Mouse (Mus musculus) c-Kit-negative CD71-positive TER-119-positive erythroid progenitor cells, embryonic 14.5 days (primary cell): Measurements from ENCODE around the gene U2af2.
"Not testable (repeated sequence)": the region's sequence is repeated elsewhere in the genome, so short reads cannot be mapped to it uniquely, and the experiment has no call there.

Experiments
- DNase-seq: peaks from one replicate; pipeline ENCODE4 v3.0.0-alpha.2; 2013; ENCODE audit warnings: low read depth, low spot score

Gene U2af2

GRCm38 (mm10) chr7:5073586-5073985, 11.6 kb downstream of the U2af2 start:
- DNase-seq: no peak

GRCm38 (mm10) chr7:5074984-5075383, 13.0 kb downstream of the U2af2 start:
- DNase-seq: no peak

- no peak for DNase-seq
Observed at GRCm38 (mm10) chr7:5076931-5077330, 15.0 kb downstream of the U2af2 start.

- not testable (repeated sequence) for DNase-seq
Observed at GRCm38 (mm10) chr7:5079365-5080009, 17.5 kb downstream of the U2af2 start.

- DNase-seq: peak; percentile 84
Observed at GRCm38 (mm10) chr7:5080010-5080751, 18.2 kb downstream of the U2af2 start, which contains the start of gene Epn1. TSS of gene Epn1 (plus strand) at chr7:5080235.

GRCm38 (mm10) chr7:5080815-5081214, 18.9 kb downstream of the U2af2 start:
- no peak for DNase-seq

- DNase-seq: no peak
Observed at GRCm38 (mm10) chr7:5081241-5081640, 19.3 kb downstream of the U2af2 start.

- no peak for DNase-seq
Observed at GRCm38 (mm10) chr7:5081939-5082338, 20.0 kb downstream of the U2af2 start.

GRCm38 (mm10) chr7:5083325-5084105, 21.6 kb downstream of the U2af2 start:
- DNase-seq: no peak

- DNase-seq: no peak
Observed at GRCm38 (mm10) chr7:5085512-5085911, 23.6 kb downstream of the U2af2 start.

GRCm38 (mm10) chr7:5086921-5087440, 25.0 kb downstream of the U2af2 start:
- DNase-seq: no peak

GRCm38 (mm10) chr7:5087886-5088285, 25.9 kb downstream of the U2af2 start:
- DNase-seq: no peak

GRCm38 (mm10) chr7:5089853-5090252, 27.9 kb downstream of the U2af2 start:
- DNase-seq: no peak

- DNase-seq: no peak
Observed at GRCm38 (mm10) chr7:5091008-5091728, 29.2 kb downstream of the U2af2 start.

- no peak for DNase-seq
Observed at GRCm38 (mm10) chr7:5092381-5092780, 30.4 kb downstream of the U2af2 start.

GRCm38 (mm10) chr7:5092831-5093510, 31.0 kb downstream of the U2af2 start:
- no peak for DNase-seq

GRCm38 (mm10) chr7:5098769-5099168, 36.8 kb downstream of the U2af2 start:
- no peak for DNase-seq

GRCm38 (mm10) chr7:5099796-5100195, 37.9 kb downstream of the U2af2 start:
- no peak for DNase-seq

GRCm38 (mm10) chr7:5101066-5101663, 39.2 kb downstream of the U2af2 start:
- DNase-seq: no peak

- DNase-seq: no peak
Observed at GRCm38 (mm10) chr7:5102564-5102963, 40.6 kb downstream of the U2af2 start.
